Mouse (Mus musculus): ENCODE data around the gene Rgs17. TPM values are rescaled to one million over a fixed set of nuclear protein-coding genes. Genes with fewer than 3 reads are reported as not detected.

Rgs17 gene
- polyA plus RNA-seq, 1 experiment from 2014 or later: 0.88 TPM

GRCm38 (mm10) chr10:5800490-5800889, 121.7 kb downstream of the Rgs17 start:
- no peak overlapping the region for H3K4me3 ChIP-seq (ENCODE audit: low read length)
- ATAC-seq (replicated peaks; ENCODE audit: extremely low read depth, insufficient read depth, low FRiP score): no peak
- no peaks in the 10 kb centered on the region for H3K27me3 ChIP-seq (ENCODE audit: control insufficient read depth, insufficient read depth, low read length)
- WGBS: 95% methylated on average over 1 of the region's 1 CpGs
- no peak overlapping the region for H3K27ac ChIP-seq (ENCODE audit: low read length)
- no peak overlapping the region for H3K4me2 ChIP-seq (ENCODE audit: low read depth, low read length)
- H3K9me3 ChIP-seq (replicated peaks; ENCODE audit: control insufficient read depth, low read length): no peaks in the 10 kb centered on the region
- peaks cover 18% of the 10 kb centered on the region for H3K4me1 ChIP-seq (ENCODE audit: control insufficient read depth, insufficient read depth, low read length)
- peaks cover 34% of the 10 kb centered on the region for H3K36me3 ChIP-seq (ENCODE audit: control insufficient read depth, insufficient read depth)
- H3K9ac ChIP-seq (ENCODE audit: low read length): no peak overlapping the region

GRCm38 (mm10) chr10:5798069-5798468, 124.1 kb downstream of the Rgs17 start:
- Histone ChIP-seq H3K27ac (ENCODE audit: low read length) (no peak overlapping the region), H3K27me3 (ENCODE audit: control insufficient read depth, insufficient read depth, low read length) (no peaks in the 10 kb centered on the region), H3K4me2 (ENCODE audit: low read depth, low read length) (no peak overlapping the region), H3K4me3 (ENCODE audit: low read length) (no peak overlapping the region), H3K9ac (ENCODE audit: low read length) (no peak overlapping the region), H3K4me1 (ENCODE audit: control insufficient read depth, insufficient read depth, low read length) (peaks cover 10% of the 10 kb centered on the region), H3K9me3 (replicated peaks; ENCODE audit: control insufficient read depth, low read length) (no peaks in the 10 kb centered on the region), H3K36me3 (ENCODE audit: control insufficient read depth, insufficient read depth) (peaks cover 34% of the 10 kb centered on the region)
- WGBS: 78% methylated on average over 4 of the region's 4 CpGs
- ATAC-seq (replicated peaks; ENCODE audit: extremely low read depth, insufficient read depth, low FRiP score): 0 out of 2 replicates have a peak, but pooled peaks have one; percentile 14

DNA sequence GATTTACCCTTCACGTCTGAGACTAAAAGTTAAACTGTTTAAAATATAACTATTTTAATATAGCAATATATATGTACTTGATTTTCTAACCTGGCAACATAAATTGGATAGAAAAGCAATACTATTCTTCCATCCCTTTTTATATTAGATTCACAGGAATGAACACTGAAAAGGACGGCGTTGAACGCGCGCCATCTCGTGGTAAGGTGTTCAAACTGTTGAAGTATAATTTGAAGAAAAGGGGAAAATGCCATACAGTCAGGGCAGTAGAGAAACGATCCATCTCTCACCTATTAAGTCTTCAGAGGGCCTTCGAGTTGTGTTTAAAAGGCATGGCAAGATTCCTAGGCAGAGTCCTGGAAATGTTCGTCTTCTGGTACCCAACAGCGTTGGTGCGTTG, 131.5 kb downstream of the Rgs17 start:
- no peaks in the 10 kb centered on the region for H3K27me3 ChIP-seq (ENCODE audit: control insufficient read depth, insufficient read depth, low read length)
- ATAC-seq (replicated peaks; ENCODE audit: extremely low read depth, insufficient read depth, low FRiP score): no peak
- H3K36me3 ChIP-seq (ENCODE audit: control insufficient read depth, insufficient read depth): no peaks in the 10 kb centered on the region
- H3K4me1 ChIP-seq (ENCODE audit: control insufficient read depth, insufficient read depth, low read length): no peaks in the 10 kb centered on the region
- no peak overlapping the region for H3K4me3 ChIP-seq (ENCODE audit: low read length)
- no peak overlapping the region for H3K9ac ChIP-seq (ENCODE audit: low read length)
- H3K27ac ChIP-seq (ENCODE audit: low read length): no peak overlapping the region
- H3K4me2 ChIP-seq (ENCODE audit: low read depth, low read length): no peak overlapping the region
- WGBS: 23% methylated on average over 12 of the region's 12 CpGs
- H3K9me3 ChIP-seq (replicated peaks; ENCODE audit: control insufficient read depth, low read length): no peaks in the 10 kb centered on the region

- H3K4me3 ChIP-seq (ENCODE audit: low read length): no peak overlapping the region
- ATAC-seq (replicated peaks; ENCODE audit: extremely low read depth, insufficient read depth, low FRiP score): no peak
- WGBS: 18% methylated on average over 4 of the region's 4 CpGs
- no peak overlapping the region for H3K27ac ChIP-seq (ENCODE audit: low read length)
- H3K4me1 ChIP-seq (ENCODE audit: control insufficient read depth, insufficient read depth, low read length): no peaks in the 10 kb centered on the region
- H3K9me3 ChIP-seq (replicated peaks; ENCODE audit: control insufficient read depth, low read length): no peaks in the 10 kb centered on the region
- H3K36me3 ChIP-seq (ENCODE audit: control insufficient read depth, insufficient read depth): no peaks in the 10 kb centered on the region
- H3K4me2 ChIP-seq (ENCODE audit: low read depth, low read length): no peak overlapping the region
- H3K27me3 ChIP-seq (ENCODE audit: control insufficient read depth, insufficient read depth, low read length): no peaks in the 10 kb centered on the region
- H3K9ac ChIP-seq (ENCODE audit: low read length): no peak overlapping the region
Measured at GRCm38 (mm10) chr10:5786923-5787322, 135.3 kb downstream of the Rgs17 start.

Other genes starting within 250 kb of the Rgs17 start
- gene Fbxo5, start 116.8 kb downstream of the Rgs17 start, polyA plus RNA-seq (2015; fragmentation: Nextera tagmentation; extraction: Ambion mirVana): 41.4 and 46.6 TPM in 2 replicates
- 9.8 and 13.1 TPM in 2 replicates for gene Mtrf1l, start 98.5 kb downstream of the Rgs17 start, polyA plus RNA-seq (2015; fragmentation: Nextera tagmentation; extraction: Ambion mirVana)

All from heart, embryonic 16.5 days (tissue).